Mouse (Mus musculus): Measurements from ENCODE around the gene Nol6.

DNA sequence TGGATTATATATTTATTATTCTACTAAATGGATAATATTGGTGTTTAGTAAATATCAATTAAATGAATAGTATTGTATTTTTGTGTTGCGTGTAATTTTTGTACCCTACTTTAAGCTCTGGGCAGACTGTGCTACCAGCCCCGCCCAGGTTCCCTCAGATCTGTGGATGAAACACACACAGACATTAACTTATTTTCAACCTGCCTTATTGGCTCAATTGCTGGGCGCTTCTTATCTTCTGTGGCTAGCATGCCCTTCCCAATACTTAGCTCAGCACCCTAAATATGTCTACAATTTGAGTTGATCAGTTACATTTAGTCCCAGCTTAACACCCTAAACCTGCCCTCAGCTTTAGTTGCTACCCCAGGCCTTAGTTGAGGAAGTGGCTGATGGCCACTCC, 37.0 kb upstream of the Nol6 start:
- TF ChIP-seq CTCF (IDR thresholded peaks at IDR 0.05; ENCODE audit: borderline replicate concordance, extremely low read depth, insufficient read depth, insufficient read length) (no peak), POLR2A (IDR thresholded peaks at IDR 0.05; ENCODE audit: borderline replicate concordance, extremely low read depth, insufficient read depth, insufficient read length, poor library complexity, severe bottlenecking) (no peak)
